Mouse (Mus musculus) liver (tissue): Measurements from ENCODE around the gene Gm5089.

ENCODE experiments used
- DNase-seq: peaks from one replicate; pipeline ENCODE4 v3.0.0-alpha.2; 2020; ENCODE audit warnings: mixed read lengths

Gene Gm5089

GRCm38 (mm10) chr14:122416166-122416771 lies 34.6 kb downstream of the Gm5089 start:
- DNase-seq, result no peak

- no peak for DNase-seq
These were observed 36.1 kb downstream of the Gm5089 start for GRCm38 (mm10) chr14:122414786-122415185.

GRCm38 (mm10) chr14:122413542-122413928 lies 37.4 kb downstream of the Gm5089 start:
- DNase-seq, result no peak

- DNase-seq, result no peak
These were observed 37.9 kb downstream of the Gm5089 start for GRCm38 (mm10) chr14:122412841-122413541.

GRCm38 (mm10) chr14:122406541-122407219 lies 44.2 kb downstream of the Gm5089 start:
- DNase-seq, result no peak

- no peak for DNase-seq
These were observed 44.9 kb downstream of the Gm5089 start for GRCm38 (mm10) chr14:122405897-122406540.

GRCm38 (mm10) chr14:122405236-122405635 lies 45.7 kb downstream of the Gm5089 start:
- DNase-seq, result no peak

GRCm38 (mm10) chr14:122404596-122405154 lies 46.2 kb downstream of the Gm5089 start:
- DNase-seq, result no peak

GRCm38 (mm10) chr14:122403422-122403940 lies 47.4 kb downstream of the Gm5089 start:
- DNase-seq, result no peak

- no peak for DNase-seq
These were observed 48.1 kb downstream of the Gm5089 start for GRCm38 (mm10) chr14:122402716-122403258.

GRCm38 (mm10) chr14:122401886-122402285 lies 49.0 kb downstream of the Gm5089 start:
- DNase-seq, result no peak

- DNase-seq, result no peak
These were observed 51.0 kb downstream of the Gm5089 start for GRCm38 (mm10) chr14:122399906-122400305.

- no peak for DNase-seq
These were observed 52.2 kb downstream of the Gm5089 start for GRCm38 (mm10) chr14:122398676-122399075.

- DNase-seq, result no peak
These were observed 57.8 kb downstream of the Gm5089 start for GRCm38 (mm10) chr14:122393119-122393518.

GRCm38 (mm10) chr14:122390935-122391334 lies 60.0 kb downstream of the Gm5089 start:
- no peak for DNase-seq

- no peak for DNase-seq
These were observed 61.1 kb downstream of the Gm5089 start for GRCm38 (mm10) chr14:122389684-122390370.

- no peak for DNase-seq
These were observed 62.4 kb downstream of the Gm5089 start for GRCm38 (mm10) chr14:122388431-122389031.

- no peak for DNase-seq
These were observed 63.1 kb downstream of the Gm5089 start for GRCm38 (mm10) chr14:122387781-122388180.

GRCm38 (mm10) chr14:122386281-122387130 lies 64.4 kb downstream of the Gm5089 start:
- DNase-seq, result no peak

- DNase-seq, result no peak
These were observed 65.2 kb downstream of the Gm5089 start for GRCm38 (mm10) chr14:122385758-122386157.

GRCm38 (mm10) chr14:122385238-122385534 lies 65.7 kb downstream of the Gm5089 start:
- DNase-seq, result no peak
